Mouse (Mus musculus) MEL (cell line): ENCODE data around the gene Espnl. TPM values are rescaled to one million over a fixed set of nuclear protein-coding genes. Genes with fewer than 3 reads are reported as not detected.

Experiments used
- DNase-seq: peaks from one replicate; pipeline ENCODE4 v3.0.0; 2011; ENCODE audit warnings: low read depth, low spot score
- H3K27ac ChIP-seq: 2 replicates; pipeline ENCODE4 v1.5.1; 2012; ENCODE audit warnings: low read depth, mild to moderate bottlenecking, control low read depth, low read length, moderate library complexity; ENCODE audit not compliant: control insufficient read depth
- H3K27me3 ChIP-seq, 2 experiments: fragments of 150-350 bp in 1 of 2; sonication (generic) in 1 of 2; 2 replicates each; pipeline ENCODE4 v1.6.1; 2012; ENCODE audit warnings: low read length in 2 of 2, mild to moderate bottlenecking in 2 of 2, improper control_type of control experiment in 1 of 2, moderate library complexity in 1 of 2; ENCODE audit not compliant: insufficient read depth in 2 of 2, control insufficient read depth in 1 of 2
- H3K36me3 ChIP-seq, 2 experiments: 2 replicates each; pipeline ENCODE4 v1.6.1; 2012 to 2014; ENCODE audit warnings: low read length in 2 of 2, improper control_type of control experiment in 1 of 2, inconsistent platforms in 1 of 2, mild to moderate bottlenecking in 1 of 2; ENCODE audit not compliant: insufficient read depth in 2 of 2, control insufficient read depth in 1 of 2
- H3K4me1 ChIP-seq, 2 experiments: fragments of 150-350 bp in 1 of 2; sonication (generic) in 1 of 2; 2 replicates each; pipeline ENCODE4 v1.6.1; 2012; ENCODE audit warnings: low read length in 2 of 2, improper control_type of control experiment in 1 of 2, mild to moderate bottlenecking in 1 of 2; ENCODE audit not compliant: insufficient read depth in 2 of 2, control insufficient read depth in 1 of 2
- H3K4me3 ChIP-seq, 2 experiments: fragments of 150-350 bp in 1 of 2; sonication (generic) in 1 of 2; 2 replicates each; pipeline ENCODE4 v1.5.1; 2012; ENCODE audit warnings: low read depth in 2 of 2, low read length in 2 of 2, mild to moderate bottlenecking in 2 of 2, moderate library complexity in 2 of 2, control low read depth in 1 of 2, improper control_type of control experiment in 1 of 2; ENCODE audit not compliant: control insufficient read depth in 1 of 2, insufficient read depth in 1 of 2
- H3K79me2 ChIP-seq: 2 replicates; pipeline ENCODE4 v1.6.1; 2012; ENCODE audit warnings: mild to moderate bottlenecking, low read length, moderate library complexity; ENCODE audit not compliant: control insufficient read depth, poor library complexity, insufficient read depth
- H3K9ac ChIP-seq: 2 replicates; pipeline ENCODE4 v1.6.1; 2012; ENCODE audit warnings: low read depth, mild to moderate bottlenecking, control low read depth, low read length, moderate library complexity; ENCODE audit not compliant: control insufficient read depth, poor library complexity, severe bottlenecking
- H3K9me3 ChIP-seq: fragments of 150-350 bp; sonication (generic); replicated peaks from 2 replicates; pipeline ENCODE4 v1.6.1; 2012; ENCODE audit warnings: mild to moderate bottlenecking, low read length, improper control_type of control experiment, moderate library complexity; ENCODE audit not compliant: insufficient read depth
- CHD1 ChIP-seq: IDR thresholded peaks from 2 replicates; pipeline ENCODE4 v1.6.1; 2012; ENCODE audit warnings: low read depth, mild to moderate bottlenecking, inconsistent platforms, low read length, improper control_type of control experiment
- CTCF ChIP-seq, 3 experiments: IDR thresholded peaks in 2 of 3; conservative IDR thresholded peaks in 1 of 3; 2 replicates each; pipeline ENCODE4 v1.5.1; 2011 to 2012; ENCODE audit warnings: low read length in 3 of 3, low read depth in 2 of 3, mild to moderate bottlenecking in 2 of 3, improper control_type of control experiment in 1 of 3, inconsistent platforms in 1 of 3, mixed read lengths in 1 of 3, moderate library complexity in 1 of 3; ENCODE audit not compliant: control insufficient read depth in 1 of 3, insufficient read depth in 1 of 3, poor library complexity in 1 of 3, severe bottlenecking in 1 of 3
- ELF1 ChIP-seq: IDR thresholded peaks from 2 replicates; pipeline ENCODE4 v1.6.1; 2014; ENCODE audit warnings: low read depth, mild to moderate bottlenecking, inconsistent platforms, low read length, improper control_type of control experiment, moderate library complexity
- ETS1 ChIP-seq: IDR thresholded peaks from 2 replicates; pipeline ENCODE4 v1.6.1; 2012; ENCODE audit warnings: low read depth, mild to moderate bottlenecking, inconsistent platforms, low read length, improper control_type of control experiment, moderate library complexity
- GABPA ChIP-seq: IDR thresholded peaks from 2 replicates; pipeline ENCODE4 v1.6.1; 2012; ENCODE audit warnings: low read depth, mild to moderate bottlenecking, inconsistent platforms, low read length, improper control_type of control experiment, moderate library complexity
- GATA1 ChIP-seq: IDR thresholded peaks from 2 replicates; pipeline ENCODE4 v1.6.1; 2011; ENCODE audit warnings: low read depth, low read length, improper control_type of control experiment
- HCFC1 ChIP-seq: IDR thresholded peaks from 2 replicates; pipeline ENCODE4 v1.6.1; 2012; ENCODE audit warnings: low read depth, mild to moderate bottlenecking, inconsistent platforms, low read length, improper control_type of control experiment, moderate library complexity
- KAT2A ChIP-seq: conservative IDR thresholded peaks from 2 replicates; pipeline ENCODE4 v1.6.1; 2012; ENCODE audit warnings: low read depth, low read length, improper control_type of control experiment, inconsistent platforms
- MAFK ChIP-seq: IDR thresholded peaks from 2 replicates; pipeline ENCODE4 v1.6.1; 2011; ENCODE audit warnings: low read depth, mild to moderate bottlenecking, low read length, improper control_type of control experiment, borderline replicate concordance
- MAX ChIP-seq: IDR thresholded peaks from 2 replicates; pipeline ENCODE4 v1.6.1; 2011; ENCODE audit warnings: low read length, improper control_type of control experiment
- MAZ ChIP-seq: IDR thresholded peaks from 2 replicates; pipeline ENCODE4 v1.6.1; 2012; ENCODE audit warnings: low read depth, mild to moderate bottlenecking, inconsistent platforms, low read length, improper control_type of control experiment
- MEF2A ChIP-seq: IDR thresholded peaks from 2 replicates; pipeline ENCODE4 v1.6.1; 2014; ENCODE audit warnings: low read depth, mild to moderate bottlenecking, inconsistent platforms, low read length, improper control_type of control experiment; ENCODE audit not compliant: poor library complexity, insufficient replicate concordance, severe bottlenecking; ENCODE audit errors: extremely low read depth
- MYB ChIP-seq: IDR thresholded peaks from 2 replicates; pipeline ENCODE4 v1.6.1; 2011; ENCODE audit warnings: mild to moderate bottlenecking, low read depth, low read length, improper control_type of control experiment
- MYC ChIP-seq: IDR thresholded peaks from 2 replicates; pipeline ENCODE4 v1.6.1; 2011; ENCODE audit warnings: low read depth, mild to moderate bottlenecking, low read length, improper control_type of control experiment, moderate library complexity
- NELFE ChIP-seq: IDR thresholded peaks from 2 replicates; pipeline ENCODE4 v1.6.1; 2011; ENCODE audit warnings: low read depth, low read length, improper control_type of control experiment
- NRF1 ChIP-seq: IDR thresholded peaks from 2 replicates; pipeline ENCODE4 v1.6.1; 2014; ENCODE audit warnings: low read depth, mild to moderate bottlenecking, inconsistent platforms, low read length, improper control_type of control experiment, moderate library complexity; ENCODE audit not compliant: poor library complexity, insufficient read depth, severe bottlenecking
- POLR2A ChIP-seq, 2 experiments: IDR thresholded peaks; 2 replicates each; pipeline ENCODE4 v1.6.1; 2011 to 2012; ENCODE audit warnings: low read length in 2 of 2, mild to moderate bottlenecking in 2 of 2, control low read depth in 1 of 2, improper control_type of control experiment in 1 of 2, low read depth in 1 of 2, moderate library complexity in 1 of 2; ENCODE audit not compliant: control insufficient read depth in 1 of 2, insufficient read depth in 1 of 2, poor library complexity in 1 of 2
- POLR2AphosphoS5 ChIP-seq: IDR thresholded peaks from 2 replicates; pipeline ENCODE4 v1.6.1; 2012; ENCODE audit warnings: low read depth, borderline replicate concordance, mild to moderate bottlenecking, inconsistent platforms, low read length, moderate library complexity, mixed read lengths
- RCOR1 ChIP-seq: IDR thresholded peaks from 2 replicates; pipeline ENCODE4 v1.6.1; 2012; ENCODE audit warnings: low read depth, mild to moderate bottlenecking, inconsistent platforms, low read length, improper control_type of control experiment
- SMC3 ChIP-seq: IDR thresholded peaks from 2 replicates; pipeline ENCODE4 v1.6.1; 2011; ENCODE audit warnings: low read depth, low read length, improper control_type of control experiment
- TAL1 ChIP-seq: IDR thresholded peaks from 2 replicates; pipeline ENCODE4 v1.6.1; 2012; ENCODE audit warnings: mild to moderate bottlenecking, inconsistent platforms, low read length, moderate library complexity, mixed read lengths
- TCF12 ChIP-seq: IDR thresholded peaks from 2 replicates; pipeline ENCODE4 v1.6.1; 2014; ENCODE audit warnings: low read depth, mild to moderate bottlenecking, inconsistent platforms, low read length, improper control_type of control experiment, moderate library complexity
- UBTF ChIP-seq: IDR thresholded peaks from 2 replicates; pipeline ENCODE4 v1.6.1; 2012; ENCODE audit warnings: low read depth, mild to moderate bottlenecking, inconsistent platforms, low read length, improper control_type of control experiment, moderate library complexity, borderline replicate concordance; ENCODE audit not compliant: insufficient read depth
- USF1 ChIP-seq: IDR thresholded peaks from 2 replicates; pipeline ENCODE4 v1.6.1; 2014; ENCODE audit warnings: low read depth, mild to moderate bottlenecking, inconsistent platforms, low read length, improper control_type of control experiment, moderate library complexity
- USF2 ChIP-seq, 2 experiments: IDR thresholded peaks; 2 replicates each; pipeline ENCODE4 v1.6.1; 2011 to 2012; ENCODE audit warnings: improper control_type of control experiment in 2 of 2, low read length in 2 of 2, borderline replicate concordance in 1 of 2, inconsistent platforms in 1 of 2, low read depth in 1 of 2, mild to moderate bottlenecking in 1 of 2; ENCODE audit not compliant: insufficient read depth in 1 of 2
- ZC3H11A ChIP-seq: IDR thresholded peaks from 2 replicates; pipeline ENCODE4 v1.6.1; 2012; ENCODE audit warnings: low read depth, mild to moderate bottlenecking, inconsistent platforms, low read length, improper control_type of control experiment
- ZKSCAN1 ChIP-seq: IDR thresholded peaks from 2 replicates; pipeline ENCODE4 v1.6.1; 2012; ENCODE audit warnings: low read depth, mild to moderate bottlenecking, inconsistent platforms, low read length, improper control_type of control experiment, moderate library complexity
- ZMIZ1 ChIP-seq: IDR thresholded peaks from 2 replicates; pipeline ENCODE4 v1.6.1; 2012; ENCODE audit warnings: low read depth, mild to moderate bottlenecking, inconsistent platforms, low read length, improper control_type of control experiment, moderate library complexity
- polyA plus RNA-seq, 2 experiments: library from polyadenylated mRNA; stranded (reverse) in 1 of 2; unstranded in 1 of 2; fragments of >175 nt in 1 of 2; fragments of >200 nt in 1 of 2; gene quantifications; 2 replicates each; pipeline versions ENCODE4 v1.2.1 to v1.2.4; 2012; ENCODE audit warnings: low replicate concordance in 2 of 2, low read depth in 1 of 2; ENCODE audit not compliant: insufficient read length in 2 of 2, insufficient read depth in 1 of 2, missing spikeins in 1 of 2
- total RNA-seq: library from RNA; depleted of rRNA; stranded (reverse); fragments of 300-350 nt; gene quantifications from 2 replicates; pipeline ENCODE4 v1.2.3, GENCODE M21; 2012

Espnl gene
- total and polyA plus RNA-seq, 3 experiments: 2.0 to 2.1 TPM; not detected in 1

DNA sequence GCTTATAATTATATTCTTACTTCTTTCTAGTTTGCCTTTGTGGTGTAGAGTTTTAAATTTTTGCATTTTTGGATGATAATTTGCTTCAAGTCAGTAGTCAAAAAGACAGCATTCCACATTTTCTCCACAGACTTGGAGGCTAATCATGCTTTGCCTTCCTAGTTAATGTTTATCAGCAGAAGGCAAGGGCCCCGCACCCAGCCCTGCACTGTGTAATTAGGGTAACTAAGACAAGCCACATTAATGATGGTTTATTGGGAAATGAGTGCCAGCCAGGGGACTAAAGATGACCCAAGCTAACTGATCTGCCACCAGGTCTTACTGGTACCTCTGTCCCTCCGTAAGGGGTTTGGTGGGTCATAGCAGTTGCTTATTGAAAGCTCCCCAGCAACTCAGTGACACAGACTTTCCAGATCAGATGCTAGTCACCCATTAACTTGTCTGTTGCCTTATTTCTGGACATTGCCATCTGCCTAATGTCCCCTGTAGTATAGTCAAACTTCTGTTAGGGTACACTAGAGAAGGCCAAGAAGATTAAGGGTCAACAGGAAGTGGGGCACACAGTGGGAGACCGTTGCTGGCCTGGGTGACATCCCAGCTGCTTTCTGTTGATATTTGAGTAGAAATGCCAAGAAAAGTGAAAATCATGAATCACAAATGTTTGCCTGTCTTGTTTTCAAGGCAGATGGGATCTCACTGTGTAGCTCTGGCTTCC, 20.5 kb upstream of the Espnl start:
- Histone ChIP-seq H3K27me3 (no peaks in the 10 kb centered on the region), H3K4me1 (peaks cover 4% of the 10 kb centered on the region in 2 experiments; a peak in 3 of 4 replicates), H3K4me3 (no peak overlapping the region), H3K36me3 (peaks cover 0 to 8% of the 10 kb centered on the region in 2 experiments), H3K9ac (no peak overlapping the region), H3K79me2 (peaks cover 11% of the 10 kb centered on the region)
- DNase-seq: no peak
- TF ChIP-seq ZMIZ1 (no peak), ETS1 (no peak), MYB (no peak), USF2 (IDR thresholded peaks at IDR 0.05; ENCODE audit: borderline replicate concordance in 1 of 2, insufficient read depth in 1 of 2, low read depth in 1 of 2, low read length in 2 of 2) (no peak), GATA1 (no peak), POLR2A (IDR thresholded peaks at IDR 0.05; ENCODE audit: control insufficient read depth in 1 of 2, insufficient read depth in 1 of 2, low read depth in 1 of 2, low read length in 2 of 2, poor library complexity in 1 of 2) (no peak), SMC3 (no peak), CHD1 (no peak), MAFK (no peak), UBTF (no peak), USF1 (no peak), POLR2AphosphoS5 (no peak), CTCF (IDR thresholded peaks at IDR 0.05 in 2 of 3, conservative IDR thresholded peaks at IDR 0.05 in 1 of 3; ENCODE audit: control insufficient read depth in 1 of 3, insufficient read depth in 1 of 3, low read depth in 2 of 3, low read length in 3 of 3, poor library complexity in 1 of 3, severe bottlenecking in 1 of 3) (no peak), KAT2A (no peak), MEF2A (no peak), NRF1 (no peak), MYC (no peak), HCFC1 (no peak)
- TF ChIP-seq, all 39 proteins: peak for 0
- H3K9me3 ChIP-seq: no peaks in the 10 kb centered on the region
- H3K27ac ChIP-seq: no peak overlapping the region

GRCm38 (mm10) chr1:91302021-91302420, 19.9 kb upstream of the Espnl start:
- H3K27ac ChIP-seq: no peak overlapping the region

More at GRCm38 (mm10) chr1:91302021-91302420, 19.9 kb upstream of the Espnl start:
- no peak for DNase-seq
- no peak overlapping the region for H3K4me3 ChIP-seq
- H3K27me3 ChIP-seq: no peaks in the 10 kb centered on the region
- TF ChIP-seq TAL1 (no peak), MAX (no peak), USF1 (no peak), MAFK (no peak), UBTF (no peak), MEF2A (no peak), HCFC1 (no peak), GABPA (no peak), TCF12 (no peak), ZC3H11A (no peak), ELF1 (no peak), RCOR1 (no peak), CHD1 (no peak), NELFE (no peak), MYB (no peak), POLR2AphosphoS5 (no peak), GATA1 (no peak), SMC3 (no peak), ZKSCAN1 (no peak), MAZ (no peak)
- peaks cover 11% of the 10 kb centered on the region for H3K79me2 ChIP-seq
- H3K9ac ChIP-seq: no peak overlapping the region
- H3K36me3 ChIP-seq: peaks cover 0 to 8% of the 10 kb centered on the region in 2 experiments
- no peaks in the 10 kb centered on the region for H3K9me3 ChIP-seq
- peaks cover 4% of the 10 kb centered on the region in 2 experiments; a peak in 3 of 4 replicates for H3K4me1 ChIP-seq
